Mouse (Mus musculus) embryonic stem cell, embryonic (primary cell): ENCODE measurements at regions not wholly inside any gene's neighbourhood (a gene's known extent, or its start where the extent isn't known, plus 50 kb on each side); places are given as distances from the start of the nearest gene placed in this dataset.
"Not testable (repeated sequence)": the region's sequence is repeated elsewhere in the genome, so short reads cannot be mapped to it uniquely, and the experiment has no call there.

Experiments
- CTCF ChIA-PET, 4 experiments: fragments of 300-600 bp in 2 of 4; fragments of 350-600 bp in 2 of 4; sonication (Branson Sonifier 250); formaldehyde crosslinking; loops; one replicate each; lab custom pipeline; 2022; ENCODE audit warnings: inconsistent platforms in 2 of 4; lab: Charles Lee
- POLR2A ChIA-PET, 4 experiments: fragments of 300-600 bp in 2 of 4; fragments of 350-600 bp in 2 of 4; sonication (Branson Sonifier 250); formaldehyde crosslinking; loops; one replicate each; lab custom pipeline; 2022; ENCODE audit warnings: antibody characterized with exemption in 4 of 4, inconsistent platforms in 1 of 4; lab: Charles Lee

- POLR2A ChIA-PET, result no interaction called here
Observed at GRCm38 (mm10) chr5:13847571-13847970, 56.2 kb downstream of the Speer3 start.

GRCm38 (mm10) chr5:13880236-13880635, 88.8 kb downstream of the Speer3 start:
- CTCF ChIA-PET, result not testable (repeated sequence)
- POLR2A ChIA-PET, result interaction anchor here in 1 of 4 experiments (1.4 kb wide), 1 partner anchor 12 kb away, joined by 4 read pairs; no protein-coding TSS in a partner anchor

More at GRCm38 (mm10) chr5:13847571-13847970, 56.2 kb downstream of the Speer3 start:
- CTCF ChIA-PET, result no interaction called here

GRCm38 (mm10) chr5:13888415-13888814, 97.0 kb downstream of the Speer3 start:
- POLR2A ChIA-PET, result no interaction called here

GRCm38 (mm10) chr5:13908257-13908656, 116.8 kb upstream of the Sema3e start:
- POLR2A ChIA-PET, result no interaction called here
- CTCF ChIA-PET, result no interaction called here

More at GRCm38 (mm10) chr5:13888415-13888814, 97.0 kb downstream of the Speer3 start:
- CTCF ChIA-PET, result no interaction called here

GRCm38 (mm10) chr5:13917355-13917754, 107.7 kb upstream of the Sema3e start:
- POLR2A ChIA-PET, result no interaction called here
- CTCF ChIA-PET, result no interaction called here

GRCm38 (mm10) chr5:13922295-13922694, 102.8 kb upstream of the Sema3e start:
- ChIA-PET POLR2A (no interaction called here), CTCF (no interaction called here)

- POLR2A ChIA-PET, result interaction anchor here in 1 of 4 experiments (0.6 kb wide), 1 partner anchor 16 kb away, joined by 3 read pairs; no protein-coding TSS in a partner anchor
- CTCF ChIA-PET, result no interaction called here
Observed at GRCm38 (mm10) chr5:13931011-13931410, 94.1 kb upstream of the Sema3e start.

- ChIA-PET POLR2A (no interaction called here), CTCF (no interaction called here)
Observed at GRCm38 (mm10) chr5:13951346-13951745, 73.7 kb upstream of the Sema3e start.

- CTCF ChIA-PET, result no interaction called here
- POLR2A ChIA-PET, result no interaction called here
Observed at GRCm38 (mm10) chr5:13955616-13956015, 69.5 kb upstream of the Sema3e start.

GRCm38 (mm10) chr5:13959575-13959974, 65.5 kb upstream of the Sema3e start:
- CTCF ChIA-PET, result no interaction called here
- POLR2A ChIA-PET, result interaction anchor here in 2 of 4 experiments (0.5 to 1.3 kb wide), 2 partner anchors 24 to 27 kb away, joined by 3 to 5 read pairs; no protein-coding TSS in a partner anchor

GRCm38 (mm10) chr5:13965901-13966300, 59.2 kb upstream of the Sema3e start:
- ChIA-PET POLR2A (no interaction called here), CTCF (no interaction called here)

GRCm38 (mm10) chr5:13974664-13975063, 50.4 kb upstream of the Sema3e start:
- POLR2A ChIA-PET, result interaction anchor here in 1 of 4 experiments (0.9 kb wide), 1 partner anchor 28 kb away, joined by 3 read pairs; no protein-coding TSS in a partner anchor
- CTCF ChIA-PET, result interaction anchor here in 1 of 4 experiments (0.6 kb wide), 1 partner anchor 51 kb away, joined by 3 read pairs; the partner anchor contains the start of gene Sema3e
